Mouse (Mus musculus) megakaryocyte, adult 5-6 weeks (primary cell): ENCODE results near the gene Slc7a14. TPM values are rescaled to one million over a fixed set of nuclear protein-coding genes. Genes with fewer than 3 reads are reported as not detected.

ENCODE experiments used
- ATAC-seq: 2 replicates; pipeline ENCODE4 v1.8.0; 2016; ENCODE audit warnings: mild to moderate bottlenecking, inconsistent platforms; ENCODE audit not compliant: poor library complexity, severe bottlenecking
- total RNA-seq, 2 experiments: library from RNA; stranded (forward) in 1 of 2; stranded (reverse) in 1 of 2; fragments of 153-499, 151-499 nt in 1 of 2; fragments of 221-1000, 200-1000 nt in 1 of 2; gene quantifications; 2 replicates each; pipeline versions ENCODE4 v1.2.3 to v1.2.4; 2015 to 2017

Gene Slc7a14
- total RNA-seq, 2 experiments from 2014 or later: not detected

DNA sequence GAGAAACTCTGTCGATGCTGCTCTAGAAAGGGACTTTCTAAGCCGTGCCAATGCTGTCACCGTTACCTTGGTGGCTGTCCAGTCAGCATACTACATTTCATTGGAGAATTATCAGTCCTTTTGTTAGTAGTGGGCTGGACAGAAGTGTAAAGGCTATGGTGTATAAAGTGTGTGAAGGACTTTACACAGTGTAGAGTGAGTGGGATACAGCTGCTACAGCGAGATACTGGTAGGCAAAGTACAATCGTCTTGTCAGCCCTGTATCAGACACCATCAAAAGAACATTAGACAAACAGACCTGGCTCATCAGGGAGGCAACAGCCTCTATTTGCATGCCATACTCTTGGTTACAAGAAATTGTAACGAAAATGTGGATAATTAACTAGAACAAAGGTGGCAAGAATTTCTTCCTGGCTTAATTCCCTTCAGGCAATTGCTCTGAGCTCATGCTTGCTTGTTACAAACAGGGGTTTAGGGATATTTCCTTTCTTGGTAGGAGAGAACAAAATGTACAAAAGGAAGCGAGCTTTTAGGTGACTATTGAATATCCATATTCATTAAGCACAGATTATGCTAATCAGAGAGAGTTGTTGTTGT, 48.7 kb downstream of the Slc7a14 start:
- ATAC-seq: no peak

DNA sequence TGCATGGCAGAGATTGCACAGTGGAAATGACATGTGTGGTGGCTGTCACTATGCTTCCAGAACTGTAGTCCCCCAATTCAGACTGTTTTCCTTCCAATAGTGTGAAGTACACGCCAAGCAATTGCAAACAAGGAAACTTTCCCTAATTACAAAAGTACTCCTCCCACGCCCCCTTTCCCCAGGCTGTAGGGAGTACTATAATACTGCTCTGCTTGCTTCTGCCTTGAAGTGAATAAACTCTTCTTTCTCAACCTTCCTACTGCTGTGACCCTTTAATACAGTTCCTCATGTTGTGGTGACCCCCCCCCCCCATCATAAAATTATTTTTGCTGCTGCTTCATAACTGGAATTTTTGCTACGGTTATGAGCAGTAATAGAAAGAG, 49.2 kb downstream of the Slc7a14 start:
- no peak for ATAC-seq

DNA sequence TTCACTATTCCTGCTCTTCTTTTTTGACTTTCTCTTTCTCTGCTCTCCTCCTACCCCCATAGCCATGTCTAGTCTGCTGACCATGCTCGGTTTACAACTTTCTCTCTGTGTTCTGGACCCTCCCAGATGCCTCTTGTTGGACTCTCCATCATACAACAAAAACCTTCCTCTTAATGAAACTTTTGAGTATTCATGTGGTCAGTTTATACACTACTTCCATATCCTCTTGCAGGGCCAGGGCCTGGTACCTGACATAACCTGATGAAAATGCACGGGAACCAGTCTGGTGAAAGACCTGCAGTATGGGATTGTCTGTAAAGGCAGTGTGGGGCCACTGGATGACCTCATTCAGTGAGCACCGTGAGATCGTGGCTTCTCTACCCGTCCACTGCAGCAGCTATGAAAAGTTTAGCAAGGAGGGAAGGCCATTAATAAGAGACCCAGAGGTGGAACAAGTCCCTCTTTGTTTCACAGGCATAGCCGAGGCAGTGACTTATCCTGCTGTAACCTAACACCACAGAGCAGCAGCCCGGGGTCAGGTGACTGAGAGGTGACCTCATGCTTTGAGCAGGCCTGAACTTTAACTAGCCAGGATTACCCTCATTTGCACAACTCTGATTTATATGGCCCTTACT, 49.7 kb downstream of the Slc7a14 start:
- ATAC-seq: no peak

- ATAC-seq: no peak
Observed at GRCm38 (mm10) chr3:31259553-31260255, 50.5 kb downstream of the Slc7a14 start.

- no peak for ATAC-seq
Observed at GRCm38 (mm10) chr3:31254427-31254826, 55.8 kb downstream of the Slc7a14 start.

DNA sequence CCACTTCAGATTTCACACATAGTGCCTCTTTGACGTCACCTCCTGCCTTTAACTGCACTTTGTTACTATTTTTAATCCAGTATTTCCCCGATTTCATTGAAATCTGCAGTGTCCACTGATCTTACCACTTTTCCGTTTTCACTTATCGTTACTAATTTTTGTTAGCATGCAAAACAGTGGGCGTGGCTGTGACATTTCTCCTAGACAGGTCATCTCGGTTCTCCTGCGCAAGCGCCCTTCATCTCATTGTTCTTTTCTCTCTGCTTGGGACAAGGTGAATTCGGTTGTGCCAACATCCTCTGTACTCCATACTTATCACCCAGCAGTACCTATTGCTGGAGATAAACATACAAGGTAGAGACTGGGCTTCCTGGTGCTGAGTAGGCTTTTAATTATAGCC, 56.3 kb downstream of the Slc7a14 start:
- ATAC-seq: no peak

- ATAC-seq: no peak
Observed at GRCm38 (mm10) chr3:31252566-31252965, 57.6 kb downstream of the Slc7a14 start.

DNA sequence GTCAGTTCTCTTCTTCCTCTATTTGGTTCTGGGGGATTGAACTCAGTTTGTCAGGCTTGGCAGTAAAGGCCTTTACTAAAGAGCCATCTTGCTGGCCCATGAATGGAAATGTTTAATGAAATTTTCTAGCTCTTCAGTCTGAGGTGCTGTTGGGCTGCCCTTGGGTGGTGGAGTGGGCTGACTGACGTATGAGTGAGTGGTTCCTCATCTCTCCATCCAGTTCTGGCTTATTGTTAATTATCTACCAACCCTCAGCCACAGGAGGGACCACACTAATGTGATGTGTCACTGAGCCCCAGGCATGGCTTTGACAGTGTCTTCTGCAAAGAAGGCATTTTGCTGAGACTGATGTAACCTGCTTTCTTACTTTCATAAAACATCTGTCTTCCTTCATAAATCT, 66.7 kb downstream of the Slc7a14 start:
- ATAC-seq: no peak

- no peak for ATAC-seq
Observed at GRCm38 (mm10) chr3:31240840-31241239, 69.3 kb downstream of the Slc7a14 start.

GRCm38 (mm10) chr3:31239645-31240044, 70.5 kb downstream of the Slc7a14 start:
- no peak for ATAC-seq

- no peak for ATAC-seq
Observed at GRCm38 (mm10) chr3:31237936-31238335, 72.2 kb downstream of the Slc7a14 start.

DNA sequence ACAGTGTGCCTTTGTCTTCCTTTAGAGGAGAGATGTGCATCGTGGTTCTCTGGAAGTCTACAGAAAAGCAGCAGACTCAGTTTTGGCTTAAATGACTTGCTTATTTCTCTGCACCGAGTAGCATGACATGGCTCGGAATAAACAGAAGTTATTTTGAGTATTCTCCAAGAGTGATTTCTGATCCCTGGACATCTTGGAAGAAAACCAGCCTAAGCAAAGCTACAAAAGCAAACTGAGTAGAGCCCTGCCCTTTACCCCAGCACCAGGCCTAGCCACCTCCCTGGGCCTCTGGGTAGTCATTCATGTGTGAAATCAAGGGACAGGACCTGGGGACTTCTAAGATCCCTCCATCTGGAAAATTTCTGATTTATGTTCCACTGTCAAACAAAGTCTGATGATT, 74.0 kb downstream of the Slc7a14 start:
- no peak for ATAC-seq

DNA sequence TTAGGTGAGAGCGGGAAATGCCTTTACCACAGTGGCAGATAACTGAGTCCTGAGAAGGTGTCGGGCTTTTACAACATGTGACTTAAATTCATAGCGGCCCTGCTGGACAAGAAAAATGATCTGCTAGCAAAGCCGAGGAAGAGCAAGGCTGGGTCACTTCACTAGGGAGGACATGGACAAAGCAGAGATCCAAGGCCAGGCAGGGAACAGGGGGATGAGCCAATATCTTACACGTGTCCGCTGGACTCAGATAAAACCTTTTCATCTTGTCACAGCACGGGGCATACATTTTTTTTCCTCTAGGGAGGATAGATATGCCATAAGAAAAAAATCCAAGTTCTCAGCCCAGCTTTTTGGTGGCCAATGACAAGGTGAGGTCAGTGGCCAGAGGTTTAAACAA, 75.8 kb downstream of the Slc7a14 start:
- ATAC-seq: no peak

- no peak for ATAC-seq
Observed at GRCm38 (mm10) chr3:31233746-31234312, 76.3 kb downstream of the Slc7a14 start.

DNA sequence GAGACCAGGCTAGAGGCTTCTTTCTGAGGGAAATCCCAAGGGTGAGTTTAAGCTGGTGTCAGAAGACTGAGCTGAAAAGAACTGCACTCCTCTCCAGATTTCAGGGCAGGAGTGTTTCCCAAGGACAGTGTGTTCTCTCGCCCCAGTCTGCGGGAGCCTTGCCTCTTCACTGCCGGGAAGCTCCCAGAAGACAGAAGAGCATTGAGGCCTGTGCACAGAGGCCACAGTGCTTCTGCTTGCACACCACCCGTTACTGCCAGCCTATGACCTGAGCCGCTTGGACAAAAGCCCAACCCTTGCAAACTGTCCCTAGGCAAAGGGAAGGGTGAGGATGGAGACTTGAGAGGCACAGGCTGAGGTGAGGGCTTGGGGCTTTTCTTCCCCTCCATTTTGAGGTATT, 80.9 kb downstream of the Slc7a14 start:
- ATAC-seq: no peak

DNA sequence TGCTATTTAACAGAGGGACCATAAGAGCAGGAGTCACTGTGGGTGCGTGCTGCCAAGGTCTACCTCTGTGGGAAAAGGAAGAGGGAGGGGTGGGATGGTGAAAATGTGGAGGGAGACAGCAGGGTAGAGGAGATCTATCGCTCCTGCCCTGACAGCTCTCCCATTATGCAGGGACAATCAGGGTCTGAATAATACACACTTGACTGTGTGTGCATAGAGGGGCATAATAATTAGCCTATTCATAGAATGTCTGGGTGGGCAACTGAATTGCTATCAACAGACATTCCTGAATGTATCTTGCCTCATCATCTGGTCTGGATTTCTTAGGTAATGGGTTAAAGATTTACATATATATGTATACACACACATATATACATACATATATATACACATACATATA, 81.7 kb downstream of the Slc7a14 start:
- ATAC-seq: no peak

GRCm38 (mm10) chr3:31223551-31223950, 86.6 kb downstream of the Slc7a14 start:
- no peak for ATAC-seq

- no peak for ATAC-seq
Observed at GRCm38 (mm10) chr3:31220040-31220439, 90.1 kb downstream of the Slc7a14 start.

GRCm38 (mm10) chr3:31219483-31219882, 90.7 kb downstream of the Slc7a14 start:
- ATAC-seq: no peak

GRCm38 (mm10) chr3:31217523-31217922, 92.7 kb downstream of the Slc7a14 start:
- ATAC-seq: no peak

- no peak for ATAC-seq
Observed at GRCm38 (mm10) chr3:31213802-31214201, 96.4 kb downstream of the Slc7a14 start.
